Mouse (Mus musculus): ENCODE measurements around the gene Fgf22. TPM values are rescaled to one million over a fixed set of nuclear protein-coding genes. Genes with fewer than 3 reads are reported as not detected.

Gene Fgf22
- total RNA-seq (2014; rRNA removed): not detected in 2 replicates
- not detected in 2 replicates for polyA plus RNA-seq (2012; rRNA removed)

- TF ChIP-seq POLR2A (IDR thresholded peaks at IDR 0.05; ENCODE audit: extremely low read depth, insufficient read depth, low read length) (no peak), CTCF (IDR thresholded peaks at IDR 0.05; ENCODE audit: low read depth, low read length) (no peak)
- H3K4me3 ChIP-seq (ENCODE audit: insufficient read depth, low read depth, low read length): no peak within 1 kb of the TSS
- H3K4me1 ChIP-seq (ENCODE audit: control insufficient read depth, insufficient read depth, low read length): no peaks in the 10 kb centered on the region
- peak; percentile 26 for DNase-seq (ENCODE audit: extremely low read depth, low read depth, low spot score)
- 7% methylated on average over 36 of the region's 36 CpGs for WGBS
- no peaks in the 10 kb centered on the region for H3K27me3 ChIP-seq (ENCODE audit: control insufficient read depth, insufficient read depth, low read length)
- H3K9ac ChIP-seq (ENCODE audit: low read depth, low read length): no peak within 1 kb of the TSS; the same call in 1 of the 2 replicates
- H3K36me3 ChIP-seq (ENCODE audit: control insufficient read depth, insufficient read depth, low read length): 0 out of 2 replicates have a peak, but pooled peaks cover 2% of the 10 kb centered on the region
- H3K79me2 ChIP-seq (ENCODE audit: control insufficient read depth, insufficient read depth, low read length): no peaks in the 10 kb centered on the region
- no peak within 1 kb of the TSS for H3K27ac ChIP-seq (replicated peaks; ENCODE audit: insufficient read depth, low read depth, low read length)
These were observed at the start of gene Fgf22 for GRCm38 (mm10) chr10:79754856-79755516. Fgf22 (plus strand) TSS chr10:79755076.

GRCm38 (mm10) chr10:79705951-79706350 is 48.9 kb upstream of the Fgf22 start:
- Histone ChIP-seq H3K4me3 (ENCODE audit: insufficient read depth, low read depth, low read length) (no peak overlapping the region; the same call in 1 of the 2 replicates), H3K27me3 (ENCODE audit: control insufficient read depth, insufficient read depth, low read length) (no peaks in the 10 kb centered on the region), H3K79me2 (ENCODE audit: control insufficient read depth, insufficient read depth, low read length) (peaks cover 31% of the 10 kb centered on the region), H3K9ac (ENCODE audit: low read depth, low read length) (peak overlapping the region; percentile 44), H3K27ac (replicated peaks; ENCODE audit: insufficient read depth, low read depth, low read length) (peak overlapping the region; percentile 56), H3K36me3 (ENCODE audit: control insufficient read depth, insufficient read depth, low read length) (peaks cover 3% of the 10 kb centered on the region; the same call in 1 of the 2 replicates), H3K4me1 (ENCODE audit: control insufficient read depth, insufficient read depth, low read length) (peaks cover 36% of the 10 kb centered on the region)
- WGBS: 43% methylated on average over 5 of the region's 5 CpGs
- no peak for DNase-seq (ENCODE audit: extremely low read depth, low read depth, low spot score)
- TF ChIP-seq POLR2A (IDR thresholded peaks at IDR 0.05; ENCODE audit: extremely low read depth, insufficient read depth, low read length): no peak
- no peak for TF ChIP-seq CTCF (IDR thresholded peaks at IDR 0.05; ENCODE audit: low read depth, low read length)

GRCm38 (mm10) chr10:79706406-79707094 is 48.3 kb upstream of the Fgf22 start:
- Histone ChIP-seq H3K4me3 (ENCODE audit: insufficient read depth, low read depth, low read length) (no peak overlapping the region), H3K36me3 (ENCODE audit: control insufficient read depth, insufficient read depth, low read length) (peaks cover 3% of the 10 kb centered on the region; the same call in 1 of the 2 replicates), H3K27ac (replicated peaks; ENCODE audit: insufficient read depth, low read depth, low read length) (peak overlapping the region; percentile 56), H3K79me2 (ENCODE audit: control insufficient read depth, insufficient read depth, low read length) (peaks cover 31% of the 10 kb centered on the region), H3K27me3 (ENCODE audit: control insufficient read depth, insufficient read depth, low read length) (no peaks in the 10 kb centered on the region), H3K4me1 (ENCODE audit: control insufficient read depth, insufficient read depth, low read length) (peaks cover 31% of the 10 kb centered on the region), H3K9ac (ENCODE audit: low read depth, low read length) (peak overlapping the region; percentile 44)
- TF ChIP-seq POLR2A (IDR thresholded peaks at IDR 0.05; ENCODE audit: extremely low read depth, insufficient read depth, low read length) (no peak), CTCF (IDR thresholded peaks at IDR 0.05; ENCODE audit: low read depth, low read length) (no peak)
- DNase-seq (ENCODE audit: extremely low read depth, low read depth, low spot score): peak; percentile 83
- 25% methylated on average over 5 of the region's 5 CpGs for WGBS

GRCm38 (mm10) chr10:79707162-79707561 is 47.7 kb upstream of the Fgf22 start:
- 32% methylated on average over 1 of the region's 1 CpGs for WGBS
- peaks cover 31% of the 10 kb centered on the region for H3K79me2 ChIP-seq (ENCODE audit: control insufficient read depth, insufficient read depth, low read length)
- peak overlapping the region; percentile 13 for H3K27ac ChIP-seq (replicated peaks; ENCODE audit: insufficient read depth, low read depth, low read length)
- peak overlapping the region; percentile 31; the same call in 1 of the 2 replicates for H3K9ac ChIP-seq (ENCODE audit: low read depth, low read length)
- TF ChIP-seq CTCF (IDR thresholded peaks at IDR 0.05; ENCODE audit: low read depth, low read length) (no peak), POLR2A (IDR thresholded peaks at IDR 0.05; ENCODE audit: extremely low read depth, insufficient read depth, low read length) (no peak)
- peaks cover 26% of the 10 kb centered on the region for H3K4me1 ChIP-seq (ENCODE audit: control insufficient read depth, insufficient read depth, low read length)
- peaks cover 3% of the 10 kb centered on the region; the same call in 1 of the 2 replicates for H3K36me3 ChIP-seq (ENCODE audit: control insufficient read depth, insufficient read depth, low read length)
- H3K4me3 ChIP-seq (ENCODE audit: insufficient read depth, low read depth, low read length): no peak overlapping the region
- DNase-seq (ENCODE audit: extremely low read depth, low read depth, low spot score): peak; percentile 30
- H3K27me3 ChIP-seq (ENCODE audit: control insufficient read depth, insufficient read depth, low read length): no peaks in the 10 kb centered on the region

- Histone ChIP-seq H3K36me3 (ENCODE audit: control insufficient read depth, insufficient read depth, low read length) (peaks cover 3% of the 10 kb centered on the region; the same call in 1 of the 2 replicates), H3K27ac (replicated peaks; ENCODE audit: insufficient read depth, low read depth, low read length) (no peak overlapping the region), H3K79me2 (ENCODE audit: control insufficient read depth, insufficient read depth, low read length) (peaks cover 31% of the 10 kb centered on the region), H3K9ac (ENCODE audit: low read depth, low read length) (no peak overlapping the region), H3K4me3 (ENCODE audit: insufficient read depth, low read depth, low read length) (no peak overlapping the region), H3K4me1 (ENCODE audit: control insufficient read depth, insufficient read depth, low read length) (peaks cover 26% of the 10 kb centered on the region), H3K27me3 (ENCODE audit: control insufficient read depth, insufficient read depth, low read length) (no peaks in the 10 kb centered on the region)
- TF ChIP-seq POLR2A (IDR thresholded peaks at IDR 0.05; ENCODE audit: extremely low read depth, insufficient read depth, low read length): no peak
- no peak for TF ChIP-seq CTCF (IDR thresholded peaks at IDR 0.05; ENCODE audit: low read depth, low read length)
- WGBS: 36% methylated on average over 4 of the region's 4 CpGs
- no peak for DNase-seq (ENCODE audit: extremely low read depth, low read depth, low spot score)
These were observed 47.1 kb upstream of the Fgf22 start for GRCm38 (mm10) chr10:79707759-79708158.

Data from liver, adult 2 months (tissue).